Mouse (Mus musculus): ENCODE measurements around the gene Gm49336. TPM values are rescaled to one million over a fixed set of nuclear protein-coding genes. Genes with fewer than 3 reads are reported as not detected.

Gene Gm49336
- total and polyA plus RNA-seq, 3 experiments, result 36.3 to 102 (median 54.3) TPM

- in situ Hi-C loops (cut with MboI; ENCODE audit: low pct_ligation_motif_present, low pct_unique_long_range_greater_than_20kb, low sequenced_read_pairs), result no loop called here
- dilution Hi-C loops (cut with MboI; ENCODE audit: extremely low pct_ligation_motif_present, extremely low pct_unique_long_range_greater_than_20kb, low sequenced_read_pairs), result no loop called here
- H3K79me2 ChIP-seq (replicated peaks; ENCODE audit: control insufficient read depth, extremely low read depth, insufficient read depth, poor library complexity, severe bottlenecking), result no peaks in the 10 kb centered on the region
These were observed 44.2 kb upstream of the Gm49336 start for GRCm38 (mm10) chr14:60295531-60295930.

GRCm38 (mm10) chr14:60290363-60290762 is 39.1 kb upstream of the Gm49336 start:
- Histone ChIP-seq H3K4me1 (ENCODE audit: control insufficient read depth in 1 of 2, insufficient read depth in 2 of 2) (peaks cover 0 to 5% of the 10 kb centered on the region in 2 experiments; a peak in 1 of 4 replicates), H3K4me2 (ENCODE audit: insufficient read depth, low read depth, poor library complexity, severe bottlenecking) (no peak overlapping the region), H3K27ac (ENCODE audit: insufficient read depth, low read depth) (no peak overlapping the region), H3K4me3 (replicated peaks in 1 of 3; ENCODE audit: low read depth in 2 of 3, low read length in 2 of 3, poor library complexity in 1 of 3) (no peak overlapping the region), H3K9ac (ENCODE audit: insufficient read depth, low read depth) (no peak overlapping the region), H3K27me3 (replicated peaks) (no peaks in the 10 kb centered on the region), H3K36me3 (replicated peaks in 1 of 2; ENCODE audit: control insufficient read depth in 1 of 2, insufficient read depth in 1 of 2, low read length in 1 of 2) (peaks cover 30 to 57% of the 10 kb centered on the region in 2 experiments), H3K9me3 (replicated peaks; ENCODE audit: low read length) (no peaks in the 10 kb centered on the region), H3K79me2 (replicated peaks; ENCODE audit: control insufficient read depth, extremely low read depth, insufficient read depth, poor library complexity, severe bottlenecking) (no peaks in the 10 kb centered on the region)
- in situ Hi-C loops (cut with MboI; ENCODE audit: low pct_ligation_motif_present, low pct_unique_long_range_greater_than_20kb, low sequenced_read_pairs), result no loop called here
- TF ChIP-seq POLR2A (IDR thresholded peaks at IDR 0.05; ENCODE audit: low read depth, low read length) (no peak), MYC (IDR thresholded peaks at IDR 0.05; ENCODE audit: low read depth, low read length) (no peak), ETS1 (conservative IDR thresholded peaks at IDR 0.05; ENCODE audit: low read depth, low read length) (no peak), MXI1 (IDR thresholded peaks at IDR 0.05; ENCODE audit: low read depth, low read length) (no peak), SMC3 (IDR thresholded peaks at IDR 0.05; ENCODE audit: low read depth, low read length) (no peak), RAD21 (IDR thresholded peaks at IDR 0.05; ENCODE audit: low read depth, low read length) (no peak), USF1 (IDR thresholded peaks at IDR 0.05; ENCODE audit: low read depth, low read length) (no peak), KAT2A (IDR thresholded peaks at IDR 0.05; ENCODE audit: insufficient replicate concordance, low read length) (no peak), HCFC1 (IDR thresholded peaks at IDR 0.05; ENCODE audit: low read depth, low read length) (no peak), CHD2 (IDR thresholded peaks at IDR 0.05; ENCODE audit: low read length) (no peak), NELFE (IDR thresholded peaks at IDR 0.05; ENCODE audit: low read depth, low read length) (no peak), MAFK (IDR thresholded peaks at IDR 0.05; ENCODE audit: insufficient replicate concordance, low read length) (no peak), ZKSCAN1 (IDR thresholded peaks at IDR 0.05; ENCODE audit: borderline replicate concordance, low read depth, low read length) (no peak), TCF12 (IDR thresholded peaks at IDR 0.05; ENCODE audit: low read depth, low read length) (no peak), ELF1 (IDR thresholded peaks at IDR 0.05; ENCODE audit: low read depth, low read length) (no peak), BHLHE40 (IDR thresholded peaks at IDR 0.05; ENCODE audit: low read depth, low read length) (no peak), GABPA (IDR thresholded peaks at IDR 0.05; ENCODE audit: insufficient replicate concordance, low read depth, low read length) (no peak), NRF1 (IDR thresholded peaks at IDR 0.05; ENCODE audit: low read depth, low read length) (no peak), CHD1 (IDR thresholded peaks at IDR 0.05; ENCODE audit: low read depth, low read length) (no peak), JUN (IDR thresholded peaks at IDR 0.05; ENCODE audit: insufficient read depth, low read depth, low read length) (no peak)
- DNase-seq (ENCODE audit: extremely low read depth), result no peak
- dilution Hi-C loops (cut with MboI; ENCODE audit: extremely low pct_ligation_motif_present, extremely low pct_unique_long_range_greater_than_20kb, low sequenced_read_pairs), result no loop called here

More at GRCm38 (mm10) chr14:60295531-60295930, 44.2 kb upstream of the Gm49336 start:
- Histone ChIP-seq H3K36me3 (replicated peaks in 1 of 2; ENCODE audit: control insufficient read depth in 1 of 2, insufficient read depth in 1 of 2, low read length in 1 of 2) (peaks cover 35 to 67% of the 10 kb centered on the region in 2 experiments), H3K4me1 (ENCODE audit: control insufficient read depth in 1 of 2, insufficient read depth in 2 of 2) (no peaks in the 10 kb centered on the region), H3K27me3 (replicated peaks) (no peaks in the 10 kb centered on the region), H3K9ac (ENCODE audit: insufficient read depth, low read depth) (no peak overlapping the region), H3K4me3 (replicated peaks in 1 of 3; ENCODE audit: low read depth in 2 of 3, low read length in 2 of 3, poor library complexity in 1 of 3) (no peak overlapping the region), H3K4me2 (ENCODE audit: insufficient read depth, low read depth, poor library complexity, severe bottlenecking) (no peak overlapping the region), H3K9me3 (replicated peaks; ENCODE audit: low read length) (no peaks in the 10 kb centered on the region), H3K27ac (ENCODE audit: insufficient read depth, low read depth) (no peak overlapping the region)
- TF ChIP-seq KAT2A (IDR thresholded peaks at IDR 0.05; ENCODE audit: insufficient replicate concordance, low read length) (no peak), ZNF384 (IDR thresholded peaks at IDR 0.05; ENCODE audit: low read depth, low read length) (no peak), ZKSCAN1 (IDR thresholded peaks at IDR 0.05; ENCODE audit: borderline replicate concordance, low read depth, low read length) (no peak), TBP (conservative IDR thresholded peaks at IDR 0.05; ENCODE audit: low read depth, low read length) (no peak), CHD2 (IDR thresholded peaks at IDR 0.05; ENCODE audit: low read length) (no peak), TCF12 (IDR thresholded peaks at IDR 0.05; ENCODE audit: low read depth, low read length) (no peak), GABPA (IDR thresholded peaks at IDR 0.05; ENCODE audit: insufficient replicate concordance, low read depth, low read length) (no peak), UBTF (IDR thresholded peaks at IDR 0.05; ENCODE audit: low read depth, low read length) (no peak), CHD1 (IDR thresholded peaks at IDR 0.05; ENCODE audit: low read depth, low read length) (no peak), HCFC1 (IDR thresholded peaks at IDR 0.05; ENCODE audit: low read depth, low read length) (no peak), MXI1 (IDR thresholded peaks at IDR 0.05; ENCODE audit: low read depth, low read length) (no peak), USF1 (IDR thresholded peaks at IDR 0.05; ENCODE audit: low read depth, low read length) (no peak), IRF4 (IDR thresholded peaks at IDR 0.05; ENCODE audit: low read depth, low read length) (no peak), JUN (IDR thresholded peaks at IDR 0.05; ENCODE audit: insufficient read depth, low read depth, low read length) (no peak), POLR2A (IDR thresholded peaks at IDR 0.05; ENCODE audit: low read depth, low read length) (no peak)
- DNase-seq (ENCODE audit: extremely low read depth), result no peak
